Comparison of ENCODE assay signal across 22 mouse cellular contexts in the genomic region with DNA sequence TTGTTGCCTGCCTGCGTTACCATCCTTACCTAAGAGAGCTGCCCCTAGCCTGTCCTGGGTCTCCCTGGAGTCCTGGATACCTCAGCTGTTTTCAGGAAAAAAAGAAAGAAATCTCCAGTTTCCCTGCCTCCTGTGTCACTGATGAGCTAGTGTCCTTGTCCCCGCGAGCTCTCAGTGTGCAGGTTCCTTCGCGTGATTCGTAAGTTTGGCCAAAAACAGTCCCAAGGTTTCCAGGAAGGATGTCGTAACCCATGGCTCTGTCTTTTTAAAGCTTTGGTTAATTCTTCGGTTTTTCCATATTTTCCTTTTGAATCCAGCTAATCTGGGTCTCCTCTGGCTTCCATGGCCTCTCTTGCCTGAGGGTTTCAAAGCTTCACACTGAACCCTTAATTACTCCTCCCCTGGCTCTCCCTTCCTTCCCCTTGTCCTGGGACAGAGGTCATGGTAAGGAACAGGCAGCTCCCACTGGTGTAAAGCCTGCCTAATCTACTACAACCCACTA.
"Had no signal": no experiment of that assay in that cellular context is flagged by ENCODE, and none has a peak within 500 bp of the region (broad histone marks: within the 10 kb centered on the region; RNA-seq: fewer than 3 reads in every experiment).

No protein-coding gene starts in this region.

- H3K4me3 ChIP-seq: limb, embryonic 10.5 days; limb, embryonic 13.5 days; liver, embryonic 12.5 days; liver, embryonic 15.5 days; lung, embryonic 15.5 days; megakaryocyte, embryonic 14.5 days; midbrain, embryonic 10.5 days; neural tube, embryonic 12.5 days; neural tube, embryonic 15.5 days had no signal

- H3K4me1 ChIP-seq: midbrain, embryonic 10.5 days had no signal

- H3K27me3 ChIP-seq: limb, embryonic 13.5 days; liver, embryonic 12.5 days; liver, embryonic 15.5 days; megakaryocyte, embryonic 14.5 days; neural tube, embryonic 12.5 days; neural tube, embryonic 15.5 days had no signal

- ATAC-seq: liver, embryonic 12.5 days had no signal

- DNase-seq: kidney, postnatal 14 days; kidney, postnatal 4 days; liver; lung, adult 18-20 months; lung, postnatal 10 days; lung, postnatal 36 days; midbrain, embryonic 14.5 days; right cerebral cortex, postnatal 14 days; right cerebral cortex, postnatal 4 days; thymus, adult 2 months; thymus, postnatal 14 days; thymus, postnatal 4 days had no signal

- H3K9me3 ChIP-seq: limb, embryonic 10.5 days; limb, embryonic 13.5 days; liver, embryonic 12.5 days; liver, embryonic 15.5 days; lung, embryonic 15.5 days; midbrain, embryonic 10.5 days; neural tube, embryonic 12.5 days; neural tube, embryonic 15.5 days had no signal

- H3K27ac ChIP-seq: limb, embryonic 10.5 days; limb, embryonic 13.5 days; liver, embryonic 12.5 days; liver, embryonic 15.5 days; lung, embryonic 15.5 days; midbrain, embryonic 10.5 days; neural tube, embryonic 12.5 days; neural tube, embryonic 15.5 days; stomach, postnatal 0 days had no signal

- H3K4me2 ChIP-seq: limb, embryonic 13.5 days; liver, embryonic 12.5 days; liver, embryonic 15.5 days; lung, embryonic 15.5 days; neural tube, embryonic 12.5 days; neural tube, embryonic 15.5 days had no signal

- H3K36me3 ChIP-seq: limb, embryonic 10.5 days; limb, embryonic 13.5 days; liver, embryonic 12.5 days; liver, embryonic 15.5 days; lung, embryonic 15.5 days; midbrain, embryonic 10.5 days; neural tube, embryonic 12.5 days; neural tube, embryonic 15.5 days had no signal

- H3K9ac ChIP-seq: limb, embryonic 13.5 days; liver, embryonic 12.5 days; liver, embryonic 15.5 days; lung, embryonic 15.5 days; neural tube, embryonic 12.5 days; neural tube, embryonic 15.5 days had no signal
